Mouse (Mus musculus): ENCODE results near the gene Olfr1555-ps1. TPM values are rescaled to one million over a fixed set of nuclear protein-coding genes. Genes with fewer than 3 reads are reported as not detected.
A peak's percentile ranks its signal among the peaks of the same experiment; 100 is the strongest.
"Not testable (repeated sequence)": the region's sequence is repeated elsewhere in the genome, so short reads cannot be mapped to it uniquely, and the experiment has no call there.

Olfr1555-ps1 gene
- not detected in 2 replicates for polyA plus RNA-seq (2015; fragmentation: Nextera tagmentation; extraction: Ambion mirVana)

- not testable (repeated sequence) for H3K36me3 ChIP-seq (replicated peaks; ENCODE audit: insufficient read depth, low read length); ATAC-seq; H3K4me3 ChIP-seq (ENCODE audit: low read depth, low read length); H3K4me2 ChIP-seq (ENCODE audit: low read depth, low read length); H3K27ac ChIP-seq (ENCODE audit: low read depth); H3K9ac ChIP-seq (replicated peaks); H3K9me3 ChIP-seq (ENCODE audit: low read length); H3K27me3 ChIP-seq (ENCODE audit: insufficient read depth, low read length); DNase-seq; H3K4me1 ChIP-seq (ENCODE audit: insufficient read depth)
- 32% methylated on average over 1 of the region's 1 CpGs for WGBS (ENCODE audit: insufficient replicate concordance)
Observed at GRCm38 (mm10) chr19:12170062-12170599, at the start of gene Olfr1555-ps1. TSS of gene Olfr1555-ps1 (minus strand) at chr19:12170112.

- H3K9me3 ChIP-seq (ENCODE audit: low read length) = no peaks in the 10 kb centered on the region
- H3K4me2 ChIP-seq (ENCODE audit: low read depth, low read length) = no peak within 1 kb of the TSS
- 52% methylated on average over 1 of the region's 1 CpGs for WGBS (ENCODE audit: insufficient replicate concordance)
- DNase-seq (no peak), ATAC-seq (no peak)
- TF ChIP-seq CTCF (IDR thresholded peaks at IDR 0.05; ENCODE audit: low read depth) = no peak
- TF ChIP-seq EP300 (IDR thresholded peaks at IDR 0.05; ENCODE audit: low read depth) = no peak
- no peak within 1 kb of the TSS for H3K4me3 ChIP-seq (ENCODE audit: low read depth, low read length)
- no peak within 1 kb of the TSS for H3K9ac ChIP-seq (replicated peaks)
- no peaks in the 10 kb centered on the region for H3K36me3 ChIP-seq (replicated peaks; ENCODE audit: insufficient read depth, low read length)
- H3K27me3 ChIP-seq (ENCODE audit: insufficient read depth, low read length) = no peaks in the 10 kb centered on the region
- no peaks in the 10 kb centered on the region for H3K4me1 ChIP-seq (ENCODE audit: insufficient read depth)
- H3K27ac ChIP-seq (ENCODE audit: low read depth) = no peak within 1 kb of the TSS
Observed at GRCm38 (mm10) chr19:12200334-12200733, 30.4 kb upstream of the Olfr1555-ps1 start, which contains the start of gene Olfr1431. TSS of gene Olfr1431 (plus strand) at chr19:12200634.

GRCm38 (mm10) chr19:12199076-12199475 lies 29.2 kb upstream of the Olfr1555-ps1 start:
- ATAC-seq; H3K9me3 ChIP-seq (ENCODE audit: low read length); H3K27ac ChIP-seq (ENCODE audit: low read depth); H3K4me1 ChIP-seq (ENCODE audit: insufficient read depth); H3K4me3 ChIP-seq (ENCODE audit: low read depth, low read length); H3K4me2 ChIP-seq (ENCODE audit: low read depth, low read length); H3K36me3 ChIP-seq (replicated peaks; ENCODE audit: insufficient read depth, low read length); H3K9ac ChIP-seq (replicated peaks); DNase-seq; H3K27me3 ChIP-seq (ENCODE audit: insufficient read depth, low read length): not testable (repeated sequence)
- WGBS (ENCODE audit: insufficient replicate concordance) = 74% methylated on average over 4 of the region's 4 CpGs

- not testable (repeated sequence) for DNase-seq; H3K4me2 ChIP-seq (ENCODE audit: low read depth, low read length); H3K9ac ChIP-seq (replicated peaks); H3K27ac ChIP-seq (ENCODE audit: low read depth); H3K36me3 ChIP-seq (replicated peaks; ENCODE audit: insufficient read depth, low read length); H3K4me3 ChIP-seq (ENCODE audit: low read depth, low read length); H3K9me3 ChIP-seq (ENCODE audit: low read length); H3K27me3 ChIP-seq (ENCODE audit: insufficient read depth, low read length); ATAC-seq; H3K4me1 ChIP-seq (ENCODE audit: insufficient read depth)
- 66% methylated on average over 5 of the region's 5 CpGs for WGBS (ENCODE audit: insufficient replicate concordance)
Observed at GRCm38 (mm10) chr19:12175431-12175830, 5.5 kb upstream of the Olfr1555-ps1 start.

- WGBS (ENCODE audit: insufficient replicate concordance) = 82% methylated on average over 3 of the region's 3 CpGs
- H3K4me3 ChIP-seq (ENCODE audit: low read depth, low read length) = no peak overlapping the region
- no peaks in the 10 kb centered on the region for H3K9me3 ChIP-seq (ENCODE audit: low read length)
- no peaks in the 10 kb centered on the region for H3K36me3 ChIP-seq (replicated peaks; ENCODE audit: insufficient read depth, low read length)
- no peaks in the 10 kb centered on the region for H3K4me1 ChIP-seq (ENCODE audit: insufficient read depth)
- H3K9ac ChIP-seq (replicated peaks) = no peak overlapping the region
- no peaks in the 10 kb centered on the region for H3K27me3 ChIP-seq (ENCODE audit: insufficient read depth, low read length)
- no peak for ATAC-seq
- TF ChIP-seq EP300 (IDR thresholded peaks at IDR 0.05; ENCODE audit: low read depth) (no peak), CTCF (IDR thresholded peaks at IDR 0.05; ENCODE audit: low read depth) (no peak)
- no peak overlapping the region for H3K27ac ChIP-seq (ENCODE audit: low read depth)
- no peak for DNase-seq
- no peak overlapping the region for H3K4me2 ChIP-seq (ENCODE audit: low read depth, low read length)
Observed at GRCm38 (mm10) chr19:12145452-12145851, 24.5 kb downstream of the Olfr1555-ps1 start.

- ATAC-seq (no peak), DNase-seq (no peak)
- no peak overlapping the region for H3K9ac ChIP-seq (replicated peaks)
- H3K36me3 ChIP-seq (replicated peaks; ENCODE audit: insufficient read depth, low read length) = no peaks in the 10 kb centered on the region
- H3K27me3 ChIP-seq (ENCODE audit: insufficient read depth, low read length) = no peaks in the 10 kb centered on the region
- no peaks in the 10 kb centered on the region for H3K4me1 ChIP-seq (ENCODE audit: insufficient read depth)
- no peak overlapping the region for H3K4me3 ChIP-seq (ENCODE audit: low read depth, low read length)
- no peaks in the 10 kb centered on the region for H3K9me3 ChIP-seq (ENCODE audit: low read length)
- H3K27ac ChIP-seq (ENCODE audit: low read depth) = no peak overlapping the region
- no peak for TF ChIP-seq EP300 (IDR thresholded peaks at IDR 0.05; ENCODE audit: low read depth)
- no peak for TF ChIP-seq CTCF (IDR thresholded peaks at IDR 0.05; ENCODE audit: low read depth)
- 62% methylated on average over 1 of the region's 1 CpGs for WGBS (ENCODE audit: insufficient replicate concordance)
- no peak overlapping the region for H3K4me2 ChIP-seq (ENCODE audit: low read depth, low read length)
Observed at GRCm38 (mm10) chr19:12143356-12143755, 26.6 kb downstream of the Olfr1555-ps1 start.

GRCm38 (mm10) chr19:12134289-12134688 lies 35.6 kb downstream of the Olfr1555-ps1 start:
- TF ChIP-seq CTCF (IDR thresholded peaks at IDR 0.05; ENCODE audit: low read depth) (peak; percentile 55), EP300 (IDR thresholded peaks at IDR 0.05; ENCODE audit: low read depth) (no peak)
- DNase-seq (no peak), ATAC-seq (no peak)
- Histone ChIP-seq H3K4me3 (ENCODE audit: low read depth, low read length) (no peak overlapping the region), H3K9me3 (ENCODE audit: low read length) (no peaks in the 10 kb centered on the region), H3K36me3 (replicated peaks; ENCODE audit: insufficient read depth, low read length) (no peaks in the 10 kb centered on the region), H3K9ac (replicated peaks) (no peak overlapping the region), H3K4me2 (ENCODE audit: low read depth, low read length) (no peak overlapping the region), H3K27ac (ENCODE audit: low read depth) (no peak overlapping the region), H3K27me3 (ENCODE audit: insufficient read depth, low read length) (no peaks in the 10 kb centered on the region), H3K4me1 (ENCODE audit: insufficient read depth) (no peaks in the 10 kb centered on the region)
- WGBS (ENCODE audit: insufficient replicate concordance) = 37% methylated on average over 2 of the region's 2 CpGs
